Mouse (Mus musculus) left cerebral cortex, postnatal 4 days (tissue): ENCODE measurements around the gene Senp5. TPM values are rescaled to one million over a fixed set of nuclear protein-coding genes. Genes with fewer than 3 reads are reported as not detected.
"Not testable (repeated sequence)": the region's sequence is repeated elsewhere in the genome, so short reads cannot be mapped to it uniquely, and the experiment has no call there.

Experiments used
- DNase-seq: peaks from one replicate; pipeline ENCODE4 v3.0.0-alpha.2; 2022
- intact Hi-C: fragments of 180-260 bp; cut with DNase I; formaldehyde crosslinking; loops from one replicate; pipeline ENCODE4 v1.15.1; 2025
- total RNA-seq, 2 experiments: library from RNA; stranded (reverse); gene quantifications; 2 replicates each; pipeline ENCODE4 v1.2.3; 2021

Gene Senp5
- 10 to 100 TPM; 41.8 to 43.2 TPM for total RNA-seq

DNA sequence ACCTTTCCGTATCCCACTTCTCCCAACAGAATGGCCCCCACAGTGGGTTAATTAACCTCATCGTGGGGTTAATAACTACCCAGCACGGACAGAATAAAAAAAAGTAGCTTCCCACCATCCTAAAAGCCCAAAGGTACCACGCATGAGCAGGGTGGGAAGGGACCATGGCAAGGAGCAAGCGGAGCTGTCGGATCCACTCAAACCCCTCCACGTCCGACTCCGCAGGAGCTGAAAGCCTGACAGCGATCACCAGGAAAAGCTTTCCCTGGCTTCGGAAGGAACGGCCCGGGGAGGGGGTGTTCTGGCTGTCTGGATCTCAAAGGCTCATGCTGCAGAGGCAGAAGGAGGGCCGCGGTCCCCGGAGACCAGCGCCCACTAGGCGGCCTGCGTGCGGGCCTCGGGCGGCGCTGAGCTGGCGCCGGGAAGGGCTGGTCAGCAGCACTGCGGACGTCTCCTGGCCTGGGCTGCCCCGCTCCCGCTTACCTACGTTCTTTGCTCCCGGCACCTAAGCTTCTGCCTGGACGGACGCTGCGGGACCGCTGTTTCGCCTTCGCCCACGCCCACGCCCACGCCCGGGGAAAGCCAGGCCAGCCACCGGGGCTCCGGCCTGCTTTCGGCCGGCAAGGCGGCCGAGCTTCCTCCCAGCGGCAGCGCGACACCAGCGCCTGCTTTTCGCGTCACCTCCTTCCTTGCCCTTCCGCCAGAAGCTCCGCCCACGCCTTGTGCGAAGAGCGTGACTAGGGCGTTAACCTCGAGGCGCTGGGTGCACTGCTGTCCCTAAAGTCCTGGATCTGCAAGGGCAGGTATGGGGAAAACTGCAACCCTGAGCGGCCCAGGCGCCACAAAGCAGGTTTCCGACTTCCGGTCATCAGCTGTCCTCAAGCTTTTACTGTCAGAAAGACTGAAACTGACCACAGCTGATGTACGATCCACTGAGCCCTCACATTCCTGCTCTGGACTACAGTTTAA lies at the start of gene Senp5:
TSS of gene Senp5 (minus strand) at position 779 of the 969 bp plus-strand sequence.
- intact Hi-C loops, result no loop called here
- DNase-seq, result peak; percentile 90

DNA sequence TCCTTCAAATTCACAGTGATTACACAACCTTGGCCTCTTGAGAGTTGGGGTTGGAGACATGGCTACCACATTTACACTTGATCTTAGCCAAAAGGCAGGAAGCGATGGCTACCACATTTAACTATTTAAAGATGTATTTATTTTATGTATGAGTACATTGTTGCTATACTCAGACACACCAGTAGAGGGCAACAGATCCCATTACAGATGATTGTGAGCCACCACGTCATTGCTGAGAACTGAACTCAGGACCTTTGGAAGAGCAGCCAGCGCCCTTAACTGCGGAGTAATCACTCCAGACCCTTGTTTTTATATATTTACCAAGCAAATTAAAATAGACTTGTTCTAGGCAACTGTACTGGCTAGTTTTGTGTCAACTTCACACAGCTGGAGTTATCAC lies 39.3 kb upstream of the Senp5 start:
- intact Hi-C loops, result no loop called here
- no peak for DNase-seq

- no peak for DNase-seq
- intact Hi-C loops, result no loop called here
Observed at GRCm38 (mm10) chr16:32019678-32020077, 16.6 kb upstream of the Senp5 start.

GRCm38 (mm10) chr16:32010330-32010729 lies 7.2 kb upstream of the Senp5 start:
- intact Hi-C loops, result no loop called here
- no peak for DNase-seq

- DNase-seq, result no peak
Observed at GRCm38 (mm10) chr16:32009913-32010312, 6.8 kb upstream of the Senp5 start.

DNA sequence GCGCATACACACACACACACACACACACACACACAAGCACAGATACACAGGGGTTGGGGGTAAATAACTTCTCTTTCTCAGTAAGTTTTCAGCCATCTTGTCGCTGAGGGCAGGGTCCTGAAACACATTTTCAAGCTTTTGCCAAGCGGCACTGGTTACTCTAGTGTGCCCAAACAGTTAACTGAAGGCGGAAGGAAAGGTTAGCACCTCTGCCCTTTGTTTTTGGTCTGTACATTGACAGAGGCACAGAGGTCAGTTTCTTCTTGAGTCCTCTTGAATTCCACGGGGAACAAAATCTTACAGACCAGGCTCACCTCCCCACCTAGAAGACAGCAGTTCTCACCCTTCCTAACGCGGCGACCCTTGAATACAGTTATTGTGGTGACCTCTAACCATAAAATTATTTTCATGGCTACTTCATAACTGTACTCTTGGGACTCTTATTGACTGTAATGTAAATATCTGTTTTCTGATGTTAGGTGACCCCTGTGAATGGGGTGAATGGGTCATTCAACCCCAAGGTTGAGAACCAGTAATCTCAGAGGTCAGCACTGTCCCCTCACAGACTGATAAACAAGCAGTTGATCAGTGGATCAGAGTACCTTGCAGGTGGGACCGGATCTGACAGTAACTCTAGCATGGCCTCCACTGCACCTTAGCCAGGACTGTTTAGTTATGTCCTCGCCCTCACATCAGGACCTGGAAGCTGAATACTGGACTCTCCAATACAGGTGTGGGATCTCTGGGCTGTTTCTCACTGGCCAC lies 5.6 kb upstream of the Senp5 start:
- DNase-seq, result no peak
- intact Hi-C loops, result no loop called here

More at GRCm38 (mm10) chr16:32009913-32010312, 6.8 kb upstream of the Senp5 start:
- intact Hi-C loops, result no loop called here

- intact Hi-C loops, result no loop called here
Observed at GRCm38 (mm10) chr16:32004731-32005130, 1.6 kb upstream of the Senp5 start.

DNA sequence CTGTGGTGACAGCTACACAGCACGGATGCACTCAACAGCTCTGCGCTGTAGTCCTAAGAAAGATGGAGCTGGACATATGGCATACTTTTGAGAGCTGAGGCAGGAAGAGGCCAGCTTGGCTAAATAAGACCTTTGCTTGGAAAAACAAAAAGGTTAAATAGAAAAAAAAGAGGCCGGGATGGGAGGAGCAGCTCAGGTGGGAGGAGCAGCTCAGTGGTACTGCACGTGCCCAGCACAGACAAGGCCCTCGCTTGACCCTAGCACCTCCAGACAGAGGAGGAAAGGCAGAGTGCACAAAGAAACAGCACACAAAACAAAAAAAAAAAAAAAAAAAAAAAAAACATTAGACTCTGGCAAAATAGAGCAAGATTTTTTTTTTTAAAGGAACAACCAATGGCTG lies 6.7 kb downstream of the Senp5 start:
- DNase-seq, result no peak
- intact Hi-C loops, result no loop called here

More at GRCm38 (mm10) chr16:32004731-32005130, 1.6 kb upstream of the Senp5 start:
- no peak for DNase-seq

DNA sequence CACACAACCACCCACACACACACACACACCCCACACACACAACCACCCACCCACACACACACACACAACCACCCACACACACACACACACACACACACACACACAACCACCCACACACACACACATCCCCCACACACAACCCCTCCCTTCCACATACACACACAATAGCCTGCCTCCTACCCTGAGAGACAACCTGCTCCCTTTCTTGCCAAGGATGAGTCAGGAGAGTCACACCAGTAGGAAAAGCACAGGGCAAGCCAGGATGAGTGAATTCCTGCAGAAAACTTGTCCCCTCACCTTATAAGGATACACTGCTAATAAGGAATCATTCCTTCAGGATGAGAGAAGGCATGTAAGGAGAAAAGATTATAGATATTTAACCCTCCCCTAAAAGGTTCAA lies 9.1 kb downstream of the Senp5 start:
- intact Hi-C loops, result no loop called here
- no peak for DNase-seq

- DNase-seq, result no peak
- intact Hi-C loops, result no loop called here
Observed at GRCm38 (mm10) chr16:31993195-31993594, 9.9 kb downstream of the Senp5 start.

DNA sequence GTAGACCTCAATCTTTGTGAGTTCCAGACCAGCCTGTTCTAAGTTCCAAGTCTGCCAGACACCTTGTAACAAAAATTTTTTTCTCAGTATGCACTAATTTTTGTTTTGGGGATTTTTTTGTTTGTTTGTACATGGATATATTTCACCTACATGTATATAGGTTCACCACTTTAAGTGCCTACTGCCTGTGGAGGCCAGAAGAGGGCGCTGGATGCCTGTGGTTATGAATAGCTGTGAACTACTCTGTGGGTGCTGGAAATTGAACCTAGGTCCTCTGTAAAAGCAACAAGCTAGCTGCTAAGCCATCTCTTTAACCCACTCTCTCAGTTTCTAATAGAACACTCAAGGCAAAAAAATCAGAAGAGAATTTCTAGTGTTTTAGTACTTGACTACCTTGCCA lies 11.0 kb downstream of the Senp5 start:
- intact Hi-C loops, result no loop called here

GRCm38 (mm10) chr16:31980946-31981345 lies 22.1 kb downstream of the Senp5 start:
- intact Hi-C loops, result no loop called here
- no peak for DNase-seq

More for the DNA sequence above, 11.0 kb downstream of the Senp5 start:
- no peak for DNase-seq

GRCm38 (mm10) chr16:31979501-31979900 lies 23.6 kb downstream of the Senp5 start:
- intact Hi-C loops, result no loop called here
- DNase-seq, result no peak

DNA sequence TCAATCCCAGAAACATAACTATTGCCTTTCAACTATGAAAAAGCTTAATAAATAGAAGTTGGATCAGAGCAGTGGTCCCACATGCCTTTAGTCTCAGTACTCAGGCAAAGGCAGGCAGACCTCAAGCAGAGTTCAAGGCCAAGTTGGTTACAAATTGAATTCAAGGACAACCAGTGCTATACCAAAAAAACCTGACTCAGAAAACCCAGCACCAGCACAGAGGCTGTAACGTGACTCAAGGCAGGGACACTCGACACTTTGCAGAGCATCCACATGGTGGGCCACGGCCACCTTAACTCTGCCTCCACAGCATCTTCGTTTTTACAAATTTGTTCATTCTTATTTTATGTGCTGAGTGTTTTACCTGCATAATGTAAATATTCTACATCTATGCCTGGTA lies 27.8 kb downstream of the Senp5 start:
- intact Hi-C loops, result no loop called here
- no peak for DNase-seq

DNA sequence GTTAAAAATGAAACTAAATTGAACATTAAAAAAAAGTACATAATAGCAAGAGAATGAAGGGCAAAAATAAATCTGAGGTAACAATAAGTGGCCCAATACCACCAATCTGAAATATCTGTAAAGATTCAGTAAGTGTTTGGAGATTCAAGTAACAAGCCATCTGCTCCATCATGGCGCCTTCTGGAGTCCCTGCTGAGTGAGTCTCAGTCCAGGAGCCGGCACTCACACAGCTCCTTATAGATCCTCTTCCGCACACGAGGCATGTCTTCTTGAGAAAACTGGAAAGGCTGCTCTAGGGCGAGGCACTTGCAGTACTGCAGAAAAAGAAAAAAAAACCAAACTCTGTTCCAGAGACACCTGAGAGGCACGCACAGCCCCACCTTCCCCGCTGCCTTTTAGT lies 39.9 kb downstream of the Senp5 start:
- intact Hi-C loops, result no loop called here
- no peak for DNase-seq

DNA sequence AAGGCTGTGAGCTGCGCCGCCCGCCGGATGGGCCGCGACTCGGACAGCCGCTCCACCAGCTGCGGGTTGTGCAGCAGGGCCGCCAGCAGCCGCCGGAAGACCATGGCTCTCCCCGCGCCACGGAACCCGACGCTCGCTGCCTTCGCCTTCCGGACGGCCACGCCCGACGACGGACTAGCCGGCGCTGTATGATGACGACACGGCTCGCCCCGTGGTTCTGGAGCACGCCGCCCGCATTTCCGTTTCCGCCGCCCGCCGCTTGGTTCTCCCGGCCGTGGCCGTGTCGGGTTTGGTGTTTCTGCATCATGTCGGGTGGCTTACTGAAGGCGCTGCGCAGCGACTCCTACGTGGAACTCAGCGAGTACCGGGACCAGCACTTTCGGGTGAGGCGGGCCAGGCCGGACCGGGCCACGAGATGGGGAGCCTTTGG lies 54.7 kb downstream of the Senp5 start, which contains the start of the genes 0610012G03Rik and Ncbp2:
TSS of gene 0610012G03Rik (minus strand) at position 150 of the 430 bp plus-strand sequence.
TSS of gene Ncbp2 (plus strand) at position 169 of the 430 bp plus-strand sequence.
- DNase-seq, result peak; percentile 97
- intact Hi-C loops, result no loop called here

- no peak for DNase-seq
- intact Hi-C loops, result no loop called here
Observed at GRCm38 (mm10) chr16:31947901-31948316, 55.2 kb downstream of the Senp5 start.

DNA sequence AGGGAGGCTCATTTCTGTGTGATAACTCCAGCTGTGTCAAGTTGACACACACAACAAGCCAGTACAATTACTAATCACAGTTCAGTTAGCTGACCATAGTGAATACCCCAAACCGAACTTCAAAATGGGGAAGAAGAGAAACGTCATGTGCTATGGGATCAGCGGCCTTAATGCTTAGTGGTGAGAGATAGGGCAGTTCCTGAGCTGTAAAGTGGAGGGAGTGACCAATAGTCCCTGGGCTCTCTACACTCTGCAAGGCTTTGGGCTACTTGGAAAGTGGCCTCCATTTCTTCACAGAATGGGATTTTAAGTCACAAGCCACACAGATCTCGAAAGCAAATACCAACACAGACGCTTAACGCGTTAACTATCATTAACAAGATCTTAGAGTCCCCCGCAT lies 55.8 kb downstream of the Senp5 start:
- DNase-seq, result no peak
- intact Hi-C loops, result no loop called here

DNA sequence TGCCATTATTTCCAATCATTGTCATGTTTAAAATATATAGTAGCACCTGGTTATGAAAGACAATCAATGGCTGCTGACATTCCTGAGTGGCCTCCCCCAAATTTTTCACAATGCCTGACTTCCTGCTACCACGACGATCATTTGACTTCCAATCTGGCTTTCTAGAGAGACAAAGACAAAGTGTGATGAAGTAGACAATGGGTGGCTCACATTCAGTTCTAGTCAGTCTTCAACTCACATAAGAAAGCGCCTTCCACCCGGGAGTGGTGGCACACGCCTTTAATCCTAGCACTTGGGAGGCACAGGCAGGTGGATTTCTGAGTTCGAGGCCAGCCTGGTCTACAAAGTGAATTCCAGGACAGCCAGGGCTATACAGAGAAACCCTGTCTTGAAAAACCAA lies 57.1 kb downstream of the Senp5 start:
- intact Hi-C loops, DNase-seq: not testable (repeated sequence)

DNA sequence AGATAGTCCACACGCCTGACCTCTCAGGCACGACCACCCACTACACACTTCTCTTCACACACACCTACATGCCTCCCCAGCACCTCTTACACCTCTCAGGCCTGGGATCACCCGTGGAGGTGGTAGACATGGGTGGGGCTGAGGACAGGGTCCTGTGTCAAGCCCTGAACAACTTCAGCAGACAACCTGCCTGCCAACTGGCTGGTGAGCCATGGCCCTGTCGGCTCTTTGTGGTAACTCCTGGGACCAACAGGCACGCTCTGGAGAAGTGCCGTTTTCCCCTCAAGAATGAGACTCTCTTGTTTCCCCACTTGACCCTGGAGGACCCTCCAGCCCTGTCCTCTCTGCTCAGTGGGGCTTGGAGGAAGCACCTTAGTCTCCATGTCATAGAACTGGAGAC lies 57.7 kb downstream of the Senp5 start:
- DNase-seq, result no peak

DNA sequence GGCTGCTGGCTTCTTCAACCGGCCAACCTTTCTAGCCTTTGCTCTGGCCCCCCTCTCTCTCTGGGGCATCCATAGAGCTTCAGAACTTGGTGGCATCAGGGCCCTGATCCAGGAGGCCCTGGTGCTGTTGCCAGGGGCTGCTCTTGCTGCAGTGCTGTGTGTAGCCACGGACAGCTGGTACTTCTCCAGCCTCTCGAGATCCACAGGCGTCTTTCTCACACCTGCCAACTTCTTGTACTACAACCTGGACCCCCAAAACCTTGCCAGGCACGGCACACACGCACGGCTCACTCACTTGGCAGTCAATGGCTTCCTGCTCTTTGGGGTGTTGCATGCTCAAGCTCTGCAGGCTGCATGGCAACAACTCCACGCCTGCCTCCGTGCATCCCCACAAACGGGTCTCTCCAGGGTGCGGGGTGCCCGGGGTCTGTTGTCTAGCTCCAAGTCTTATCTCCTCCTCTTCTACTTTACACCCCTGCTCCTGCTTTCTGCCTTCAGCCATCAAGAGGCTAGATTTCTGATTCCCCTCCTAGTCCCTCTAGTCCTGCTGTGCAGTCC lies 58.3 kb downstream of the Senp5 start:
- DNase-seq, result no peak
- intact Hi-C loops, result no loop called here

More for the DNA sequence above, 57.7 kb downstream of the Senp5 start:
- intact Hi-C loops, result no loop called here
